Mouse (Mus musculus) intestine, embryonic 16.5 days (tissue): ENCODE measurements around the gene Wnt9b. TPM values are rescaled to one million over a fixed set of nuclear protein-coding genes. Genes with fewer than 3 reads are reported as not detected.
A peak's percentile ranks its signal among the peaks of the same experiment; 100 is the strongest.

Source experiments
- ATAC-seq: fragments of 200-750 bp; cut with Nextera tagmentation; 2 replicates; pipeline ENCODE4 v1.8.0; 2017; ENCODE audit warnings: moderate TSS enrichment, moderate library complexity
- H3K27ac ChIP-seq: fragments of 300-500 bp; sonication (generic); 2 replicates; pipeline ENCODE4 v1.5.1; 2014; ENCODE audit warnings: mild to moderate bottlenecking, low read length
- H3K27me3 ChIP-seq: fragments of 300-500 bp; sonication (generic); replicated peaks from 2 replicates; pipeline ENCODE4 v1.6.1; 2014; ENCODE audit warnings: low read length, control low read depth, mixed read lengths; ENCODE audit not compliant: control insufficient read depth, insufficient read depth
- H3K36me3 ChIP-seq: fragments of 300-500 bp; sonication (generic); 2 replicates; pipeline ENCODE4 v1.6.1; 2014; ENCODE audit warnings: low read length, control low read depth; ENCODE audit not compliant: control insufficient read depth, insufficient read depth
- H3K4me1 ChIP-seq: fragments of 300-500 bp; sonication (generic); 2 replicates; pipeline ENCODE4 v1.6.1; 2014; ENCODE audit warnings: low read length, control low read depth, mixed read lengths; ENCODE audit not compliant: control insufficient read depth, insufficient read depth
- H3K4me2 ChIP-seq: fragments of 300-500 bp; sonication (generic); 2 replicates; pipeline ENCODE4 v1.6.1; 2014; ENCODE audit warnings: low read depth, low read length, control low read depth
- H3K4me3 ChIP-seq: fragments of 300-500 bp; sonication (generic); 2 replicates; pipeline ENCODE4 v1.5.1; 2014; ENCODE audit warnings: mild to moderate bottlenecking, low read length
- H3K9ac ChIP-seq: fragments of 300-500 bp; sonication (generic); 2 replicates; pipeline ENCODE4 v1.6.1; 2014; ENCODE audit warnings: low read depth, low read length
- H3K9me3 ChIP-seq: fragments of 300-500 bp; sonication (generic); 2 replicates; pipeline ENCODE4 v1.6.1; 2016; ENCODE audit warnings: low read length, control low read depth; ENCODE audit not compliant: control insufficient read depth
- WGBS: fragments of 180-500 bp; shearing (Covaris S2); extraction: QIAGEN DNeasy Blood & Tissue Kit; methylation state at CpG from one replicate; pipeline ENCODE4 v1.1.7; 2014; 5-methylcytosine and 5-hydroxymethylcytosine counted together
- polyA plus RNA-seq: library from polyadenylated mRNA; unstranded; fragments of >200 nt; fragmentation: Nextera tagmentation; extraction: Ambion mirVana; gene quantifications from 2 replicates; pipeline ENCODE4 v1.2.1, GENCODE M21; 2015

Gene Wnt9b
- 0.05 and 0.06 TPM in 2 replicates for polyA plus RNA-seq

- Histone ChIP-seq H3K9ac (peak within 1 kb of the TSS; percentile 59), H3K27me3 (peaks cover 53% of the 10 kb centered on the region)
- ATAC-seq = peak; percentile 94
These were observed at the start of gene Wnt9b for GRCm38 (mm10) chr11:103749306-103750089. Wnt9b (minus strand) TSS chr11:103749821.

GRCm38 (mm10) chr11:103789951-103790350 is 40.3 kb upstream of the Wnt9b start:
- no peaks in the 10 kb centered on the region for H3K4me1 ChIP-seq
- H3K9ac ChIP-seq = no peak overlapping the region
- 51% methylated on average over 5 of the region's 5 CpGs for WGBS
- H3K4me3 ChIP-seq = no peak overlapping the region
- no peaks in the 10 kb centered on the region for H3K36me3 ChIP-seq
- H3K4me2 ChIP-seq = no peak overlapping the region
- peaks cover 9% of the 10 kb centered on the region for H3K27me3 ChIP-seq
- no peak for ATAC-seq
- H3K27ac ChIP-seq = no peak overlapping the region
- no peaks in the 10 kb centered on the region for H3K9me3 ChIP-seq

More at GRCm38 (mm10) chr11:103749306-103750089, at the start of gene Wnt9b:
- no peaks in the 10 kb centered on the region for H3K36me3 ChIP-seq
- H3K4me3 ChIP-seq = peak within 1 kb of the TSS; percentile 54
- peak within 1 kb of the TSS; percentile 99 for H3K4me2 ChIP-seq
- no peaks in the 10 kb centered on the region for H3K9me3 ChIP-seq
- H3K4me1 ChIP-seq = peaks cover 6% of the 10 kb centered on the region; the same call in 1 of the 2 replicates
- no peak within 1 kb of the TSS for H3K27ac ChIP-seq
- WGBS = under 1% methylated on average over 58 of the region's 68 CpGs

- no peak for ATAC-seq
- Histone ChIP-seq H3K4me1 (0 out of 2 replicates have a peak, but pooled peaks cover 3% of the 10 kb centered on the region), H3K27me3 (peaks cover 24% of the 10 kb centered on the region), H3K9ac (no peak overlapping the region), H3K4me2 (no peak overlapping the region), H3K36me3 (no peaks in the 10 kb centered on the region), H3K9me3 (no peaks in the 10 kb centered on the region), H3K4me3 (no peak overlapping the region), H3K27ac (no peak overlapping the region)
- WGBS = 35% methylated on average over 9 of the region's 9 CpGs
These were observed 30.5 kb upstream of the Wnt9b start for GRCm38 (mm10) chr11:103780152-103780551.

GRCm38 (mm10) chr11:103774228-103774530 is 24.6 kb upstream of the Wnt9b start:
- ATAC-seq = no peak
- Histone ChIP-seq H3K36me3 (no peaks in the 10 kb centered on the region), H3K4me2 (peak overlapping the region; percentile 55), H3K27me3 (peaks cover 64% of the 10 kb centered on the region), H3K4me3 (peak overlapping the region; percentile 41), H3K9ac (no peak overlapping the region), H3K9me3 (no peaks in the 10 kb centered on the region), H3K4me1 (peaks cover 8% of the 10 kb centered on the region; the same call in 1 of the 2 replicates), H3K27ac (no peak overlapping the region)
- WGBS = under 1% methylated on average over 19 of the region's 19 CpGs

DNA sequence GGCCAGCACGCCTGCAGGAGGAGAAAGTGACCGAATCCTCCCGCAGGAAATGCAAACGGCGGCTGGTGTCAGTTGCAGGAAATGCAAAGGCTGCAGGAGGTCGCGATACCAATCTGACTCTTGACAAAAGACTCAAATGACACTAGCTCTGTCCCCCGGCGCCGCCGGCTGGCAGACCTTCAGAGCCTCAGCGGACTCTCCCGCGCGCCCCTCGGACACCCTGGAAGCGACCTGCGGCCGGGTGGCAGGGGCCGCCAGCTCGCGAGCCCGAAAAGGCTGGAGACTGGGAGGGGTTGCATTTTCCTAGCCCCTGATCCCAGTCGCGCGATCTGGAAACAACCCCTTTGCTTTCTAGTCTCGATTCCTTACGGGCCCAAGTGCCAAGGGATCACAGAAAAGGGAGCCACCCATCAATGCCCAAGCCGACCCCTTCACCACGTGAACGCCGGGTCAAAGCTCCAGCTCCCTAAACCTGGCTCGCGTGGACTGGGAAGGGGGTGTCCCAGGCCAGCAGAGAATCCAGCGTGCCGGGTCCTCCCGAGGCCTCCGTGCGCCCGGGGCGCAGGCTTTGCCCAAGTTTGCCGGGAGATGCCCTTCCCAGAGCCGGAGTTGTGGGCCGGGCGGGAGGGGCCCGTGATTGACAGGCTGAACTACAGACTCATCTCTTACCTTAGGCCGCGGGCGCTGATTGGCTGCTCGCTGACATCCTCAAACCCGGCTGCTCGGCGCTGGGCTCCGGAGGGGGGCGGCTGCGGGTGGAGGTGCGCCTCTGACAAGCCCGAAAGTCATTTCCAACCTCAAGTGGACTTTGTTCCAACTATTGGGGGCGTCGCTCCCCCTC is 24.0 kb upstream of the Wnt9b start, which contains the start of gene Wnt3:
Wnt3 (plus strand) TSS at position 764 of the 841 bp plus-strand sequence.
- Histone ChIP-seq H3K4me1 (peaks cover 8% of the 10 kb centered on the region; the same call in 1 of the 2 replicates), H3K4me2 (peak within 1 kb of the TSS; percentile 55), H3K9me3 (no peaks in the 10 kb centered on the region), H3K27ac (no peak within 1 kb of the TSS), H3K4me3 (peak within 1 kb of the TSS; percentile 41), H3K27me3 (peaks cover 64% of the 10 kb centered on the region), H3K36me3 (no peaks in the 10 kb centered on the region), H3K9ac (0 out of 2 replicates have a peak within 1 kb of the TSS, but pooled peaks have one; percentile 14)
- ATAC-seq = no peak
- WGBS = under 1% methylated on average over 60 of the region's 60 CpGs

DNA sequence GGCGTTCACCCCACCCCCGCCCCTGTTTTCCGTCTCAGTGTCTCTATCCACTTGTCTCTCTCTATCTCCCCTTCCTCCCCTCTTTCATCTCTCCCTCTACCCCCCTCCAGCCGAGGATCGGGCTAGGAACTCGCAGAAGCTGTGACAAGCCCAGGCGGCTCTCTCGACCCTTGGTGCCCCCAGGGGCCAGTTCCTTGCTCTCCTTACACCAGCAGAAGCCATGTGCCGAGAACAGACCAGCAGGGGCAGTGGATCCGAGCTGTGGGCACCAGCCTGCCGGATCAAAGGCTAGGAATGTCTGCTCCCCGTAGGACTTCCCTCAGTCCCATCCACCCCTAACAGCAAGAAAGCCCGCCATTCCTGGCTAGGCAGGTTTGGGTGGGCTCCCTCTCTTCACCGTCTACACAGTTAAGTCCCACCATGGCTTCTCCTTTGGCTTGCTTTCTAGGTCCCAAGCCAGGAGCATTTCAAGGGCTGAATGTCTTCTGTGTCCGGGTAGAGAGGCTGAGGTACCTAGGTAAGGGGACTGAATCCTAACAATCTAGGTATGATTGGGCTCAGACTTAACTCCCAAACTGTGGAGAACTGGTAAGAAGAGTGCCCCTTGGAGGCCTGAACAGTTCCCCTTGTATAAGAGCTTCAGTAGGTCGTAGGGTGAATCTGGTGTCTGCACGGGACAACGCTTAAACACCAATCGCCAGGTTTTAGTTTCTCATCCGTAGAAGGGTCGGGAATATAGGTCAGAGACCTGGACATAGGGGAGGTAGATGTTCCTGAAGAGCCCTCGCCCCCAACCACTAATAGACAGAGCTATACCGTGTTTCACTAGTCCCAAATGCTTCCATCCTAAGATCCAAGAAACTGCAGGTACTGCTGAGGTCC is 23.1 kb upstream of the Wnt9b start:
- peaks cover 64% of the 10 kb centered on the region for H3K27me3 ChIP-seq
- WGBS = under 1% methylated on average over 23 of the region's 23 CpGs

GRCm38 (mm10) chr11:103771160-103771817 is 21.7 kb upstream of the Wnt9b start:
- Histone ChIP-seq H3K9ac (no peak overlapping the region), H3K27me3 (peaks cover 62% of the 10 kb centered on the region), H3K4me1 (peaks cover 8% of the 10 kb centered on the region; the same call in 1 of the 2 replicates), H3K36me3 (no peaks in the 10 kb centered on the region), H3K4me2 (no peak overlapping the region), H3K4me3 (no peak overlapping the region), H3K9me3 (no peaks in the 10 kb centered on the region), H3K27ac (no peak overlapping the region)
- ATAC-seq = no peak
- 2% methylated on average over 19 of the region's 19 CpGs for WGBS

More for the DNA sequence above, 23.1 kb upstream of the Wnt9b start:
- Histone ChIP-seq H3K9me3 (no peaks in the 10 kb centered on the region), H3K4me2 (peak overlapping the region; percentile 55), H3K27ac (no peak overlapping the region), H3K4me3 (peak overlapping the region; percentile 41), H3K9ac (0 out of 2 replicates have a peak overlapping the region, but pooled peaks have one; percentile 14), H3K36me3 (no peaks in the 10 kb centered on the region), H3K4me1 (peaks cover 8% of the 10 kb centered on the region; the same call in 1 of the 2 replicates)
- ATAC-seq = no peak

- no peaks in the 10 kb centered on the region for H3K9me3 ChIP-seq
- H3K4me3 ChIP-seq = no peak overlapping the region
- no peak overlapping the region for H3K27ac ChIP-seq
- no peak overlapping the region for H3K4me2 ChIP-seq
- H3K9ac ChIP-seq = no peak overlapping the region
- peaks cover 7% of the 10 kb centered on the region for H3K27me3 ChIP-seq
- no peaks in the 10 kb centered on the region for H3K36me3 ChIP-seq
- no peaks in the 10 kb centered on the region for H3K4me1 ChIP-seq
- 21% methylated on average over 6 of the region's 6 CpGs for WGBS
- no peak for ATAC-seq
These were observed 16.0 kb upstream of the Wnt9b start for GRCm38 (mm10) chr11:103765556-103766011.
